Mouse (Mus musculus) megakaryocyte-erythroid progenitor cell, adult 5-6 weeks (primary cell): ENCODE data around the gene Ifitm7. TPM values are rescaled to one million over a fixed set of nuclear protein-coding genes. Genes with fewer than 3 reads are reported as not detected.
"Not testable (repeated sequence)": the region's sequence is repeated elsewhere in the genome, so short reads cannot be mapped to it uniquely, and the experiment has no call there.

Experiments used
- ATAC-seq: replicated peaks from 2 replicates; pipeline ENCODE4 v1.8.0; 2016; ENCODE audit warnings: mild to moderate bottlenecking, inconsistent platforms; ENCODE audit not compliant: severe bottlenecking, poor library complexity, low FRiP score, low TSS enrichment
- total RNA-seq, 2 experiments: library from RNA; stranded (forward) in 1 of 2; stranded (reverse) in 1 of 2; fragments of 200-1000, 215-1000 nt in 1 of 2; fragments of >200 nt in 1 of 2; fragmentation: Nextera tagmentation in 1 of 2; gene quantifications; 2 replicates each; pipeline ENCODE4 v1.2.3; 2014 to 2017

The Ifitm7 gene
- total RNA-seq, 2 experiments from 2014 or later = not detected

DNA sequence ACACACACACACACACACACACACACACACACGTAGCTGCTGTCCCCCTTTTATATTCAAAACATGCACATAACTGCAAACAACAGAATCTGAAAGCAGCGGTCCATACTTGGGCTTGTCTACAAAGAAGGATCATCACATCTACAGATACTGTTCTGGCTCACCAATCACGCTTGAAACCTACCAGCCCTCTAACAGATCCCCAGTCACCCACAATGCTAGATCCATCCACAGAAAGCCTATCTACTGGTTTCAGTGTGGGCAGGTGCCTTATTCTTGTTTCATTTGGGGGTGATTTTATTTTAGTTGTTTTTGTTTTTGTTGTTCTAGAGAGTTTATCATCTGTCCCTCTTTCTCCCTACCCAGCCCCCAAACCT is 503 bp downstream of the Ifitm7 start:
- ATAC-seq = no peak

DNA sequence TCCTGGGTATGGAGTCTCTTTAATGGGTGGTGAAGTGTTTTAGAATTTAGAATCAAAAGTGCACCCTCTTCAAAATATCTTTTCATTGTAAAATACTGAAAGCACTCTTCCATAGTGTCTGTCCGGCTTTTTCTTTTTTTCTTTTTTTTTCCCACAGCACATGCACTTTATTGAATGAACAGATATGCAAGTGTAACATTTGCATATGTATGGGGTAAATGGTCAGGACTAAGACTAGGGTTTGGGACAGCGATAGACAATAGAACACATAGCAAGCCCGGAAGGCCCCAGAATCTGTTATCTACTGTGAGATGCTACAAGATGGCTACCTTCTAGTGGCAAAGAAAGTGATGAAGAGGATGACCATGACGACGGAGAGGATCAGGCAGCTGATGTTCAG is 3.5 kb downstream of the Ifitm7 start:
- no peak for ATAC-seq

- ATAC-seq = not testable (repeated sequence)
These were observed 5.0 kb downstream of the Ifitm7 start for GRCm38 (mm10) chr16:13981726-13982125.

- not testable (repeated sequence) for ATAC-seq
These were observed 9.7 kb downstream of the Ifitm7 start for GRCm38 (mm10) chr16:13977026-13977425.

DNA sequence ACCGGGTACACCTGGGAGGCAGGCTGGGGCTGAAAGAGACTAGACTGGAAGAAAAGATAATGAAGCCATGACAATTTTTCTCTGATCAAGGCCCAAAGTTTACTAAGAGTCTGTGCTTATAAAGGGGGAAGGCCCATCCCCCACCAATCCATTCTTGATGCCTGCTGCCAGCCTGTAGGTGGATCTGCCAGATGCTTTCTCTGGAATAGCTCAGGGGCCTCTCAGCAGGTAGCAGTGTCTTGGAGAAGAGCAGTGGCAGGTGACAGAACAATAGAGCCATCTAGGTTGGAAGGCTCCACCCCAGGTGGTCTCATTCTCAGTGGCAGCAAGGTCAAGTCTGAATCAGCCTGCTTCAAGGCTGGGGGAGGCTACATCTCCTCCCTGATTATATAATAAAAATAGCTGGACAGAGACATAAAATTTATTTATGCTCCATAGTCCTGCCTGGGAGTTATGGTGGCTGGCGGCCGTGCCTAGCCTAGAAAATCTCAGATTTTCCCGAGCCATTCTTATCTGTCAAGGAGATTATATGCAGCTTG is 10.3 kb downstream of the Ifitm7 start:
- not testable (repeated sequence) for ATAC-seq

GRCm38 (mm10) chr16:13972051-13972450 is 14.6 kb downstream of the Ifitm7 start:
- no peak for ATAC-seq

DNA sequence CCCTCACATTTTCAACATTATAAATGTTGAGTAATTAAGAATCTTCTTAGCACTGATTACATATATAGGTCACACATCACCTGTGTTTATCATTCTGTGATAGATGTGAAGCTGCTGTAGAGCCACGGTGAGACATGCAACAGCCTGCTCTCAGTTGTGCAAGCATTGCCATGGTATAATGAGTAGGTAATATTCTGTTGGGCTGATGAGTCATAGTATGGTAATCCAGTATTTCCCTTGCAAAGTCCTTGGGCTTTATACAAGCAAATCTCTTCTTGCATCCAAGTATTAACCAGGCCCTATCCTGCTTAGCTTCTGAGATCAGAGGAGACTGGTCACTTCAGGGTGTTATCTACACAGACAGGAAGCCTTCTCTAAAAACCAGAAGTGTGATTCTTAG is 17.6 kb downstream of the Ifitm7 start:
- no peak for ATAC-seq

DNA sequence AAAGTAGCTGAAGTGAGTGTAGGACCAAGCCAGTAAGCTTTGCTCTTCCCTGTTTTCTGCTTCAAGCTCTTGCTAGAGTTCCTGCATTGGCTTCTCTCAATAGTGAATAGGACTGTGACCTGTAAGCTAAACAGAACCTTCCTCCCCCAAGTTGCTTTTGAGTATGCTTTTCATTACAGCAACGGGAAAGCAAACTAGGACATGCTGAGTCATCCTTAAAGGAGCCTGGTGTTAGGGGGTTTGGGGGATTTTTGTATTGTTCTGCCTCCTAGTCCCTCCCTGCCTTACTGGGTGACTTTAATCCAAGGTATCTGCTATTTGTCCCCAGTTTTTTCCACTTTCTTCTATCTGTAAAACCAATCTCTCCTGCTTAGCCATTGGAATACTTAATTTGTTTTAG is 24.6 kb downstream of the Ifitm7 start:
- no peak for ATAC-seq

GRCm38 (mm10) chr16:13951245-13951644 is 35.4 kb downstream of the Ifitm7 start:
- ATAC-seq = no peak

- ATAC-seq = no peak
These were observed 40.4 kb downstream of the Ifitm7 start for GRCm38 (mm10) chr16:13946306-13946705.

GRCm38 (mm10) chr16:13945153-13945552 is 41.5 kb downstream of the Ifitm7 start:
- no peak for ATAC-seq

GRCm38 (mm10) chr16:13944752-13945151 is 41.9 kb downstream of the Ifitm7 start:
- ATAC-seq = no peak

- ATAC-seq = no peak
These were observed 42.5 kb downstream of the Ifitm7 start for GRCm38 (mm10) chr16:13944178-13944577.

GRCm38 (mm10) chr16:13940847-13941395 is 45.8 kb downstream of the Ifitm7 start:
- no peak for ATAC-seq

GRCm38 (mm10) chr16:13940139-13940846 is 46.4 kb downstream of the Ifitm7 start:
- no peak for ATAC-seq

Other genes starting within 250 kb of the Ifitm7 start
- gene Rrn3, start 206.2 kb downstream of the Ifitm7 start, total RNA-seq (2014; fragmentation: Nextera tagmentation) = 37.6 and 47.6 TPM in 2 replicates
- gene Rrn3, start 206.2 kb downstream of the Ifitm7 start, total RNA-seq (2017) = 62.0 and 71.2 TPM in 2 replicates
- gene Ntan1, start 168.0 kb downstream of the Ifitm7 start, total RNA-seq (2014; fragmentation: Nextera tagmentation) = 27.0 and 29.3 TPM in 2 replicates
- 43.6 and 45.9 TPM in 2 replicates for gene Ntan1, start 168.0 kb downstream of the Ifitm7 start, total RNA-seq (2017)
- 58.3 and 58.5 TPM in 2 replicates for gene Pdxdc1, start 83.8 kb downstream of the Ifitm7 start, total RNA-seq (2014; fragmentation: Nextera tagmentation)
- 45.7 and 74.5 TPM in 2 replicates for gene Pdxdc1, start 83.8 kb downstream of the Ifitm7 start, total RNA-seq (2017)
- gene Mpv17l, start 83.7 kb downstream of the Ifitm7 start, total RNA-seq (2014; fragmentation: Nextera tagmentation) = 0.22 and 2.0 TPM in 2 replicates
- 0.99 and 1.8 TPM in 2 replicates for gene Mpv17l, start 83.7 kb downstream of the Ifitm7 start, total RNA-seq (2017)
- not detected in 2 replicates for gene 2900011O08Rik, start 284 bp downstream of the Ifitm7 start, total RNA-seq (2014; fragmentation: Nextera tagmentation)
- gene 2900011O08Rik, start 284 bp downstream of the Ifitm7 start, total RNA-seq (2017) = 3.3 TPM in 1 of 2 replicates, not detected in the other
- gene Nde1, start 176.4 kb upstream of the Ifitm7 start, total RNA-seq (2014; fragmentation: Nextera tagmentation) = 53.6 and 56.1 TPM in 2 replicates
- gene Nde1, start 176.4 kb upstream of the Ifitm7 start, total RNA-seq (2017) = 51.4 and 55.8 TPM in 2 replicates
- 40.4 and 55.1 TPM in 2 replicates for gene Marf1, start 176.5 kb upstream of the Ifitm7 start, total RNA-seq (2014; fragmentation: Nextera tagmentation)
- 15.4 and 19.9 TPM in 2 replicates for gene Marf1, start 176.5 kb upstream of the Ifitm7 start, total RNA-seq (2017)